10 mouse cellular contexts compared by ENCODE assay signal in the genomic region with DNA sequence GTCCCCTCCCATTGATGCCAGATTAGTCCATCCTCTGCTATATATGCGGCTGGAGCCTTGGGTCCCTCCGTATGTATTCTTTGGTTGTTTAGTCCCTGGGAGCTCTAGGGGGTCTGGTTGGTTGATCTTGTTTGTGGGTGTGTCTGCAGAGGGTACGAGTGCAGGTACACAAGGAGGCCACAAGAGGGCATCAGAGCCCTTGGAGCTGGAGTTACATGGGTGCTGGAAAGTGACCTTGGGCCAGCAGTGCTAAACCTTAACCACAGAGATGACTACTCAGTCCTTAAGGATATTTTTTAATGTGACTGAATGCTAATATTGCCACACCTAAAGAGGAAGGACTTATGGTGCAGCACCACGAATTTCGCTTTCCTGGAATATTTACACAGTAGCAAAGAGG. TPM values are rescaled to one million over a fixed set of nuclear protein-coding genes. Genes with fewer than 3 reads are reported as not detected.
DNase-seq lines count a peak whose midpoint lies in the region; ATAC-seq and TF ChIP-seq lines count a peak whose summit lies in the region.
"Had no signal": no experiment of that assay in that cellular context is flagged by ENCODE, and none has a peak within 500 bp of the region (broad histone marks: within the 10 kb centered on the region; RNA-seq: fewer than 3 reads in every experiment).

No protein-coding gene starts in this region.

- no peak overlapping the region for H3K9ac ChIP-seq in kidney, embryonic 16.5 days (replicated peaks; ENCODE audit: low read length)
- H3K9ac ChIP-seq in ES-Bruce4 (ENCODE audit: low read depth, poor library complexity, severe bottlenecking): no peak overlapping the region
- H3K9ac ChIP-seq in midbrain, embryonic 14.5 days (replicated peaks; ENCODE audit: low read length): no peak overlapping the region
- H3K9ac ChIP-seq: heart, embryonic 13.5 days; neural tube, embryonic 13.5 days had no signal

- WGBS in kidney, embryonic 16.5 days: 63% methylated on average over 5 of the region's 5 CpGs
- WGBS in midbrain, embryonic 14.5 days: 54% methylated on average over 5 of the region's 5 CpGs

- no peaks in the 10 kb centered on the region for H3K4me1 ChIP-seq in kidney, embryonic 16.5 days (ENCODE audit: insufficient read depth, low read length)
- H3K4me1 ChIP-seq in ES-Bruce4 (ENCODE audit: control insufficient read depth, insufficient read depth, low read length): no peaks in the 10 kb centered on the region
- H3K4me1 ChIP-seq in midbrain, embryonic 14.5 days (ENCODE audit: control insufficient read depth, insufficient read depth, low read length): no peaks in the 10 kb centered on the region
- H3K4me1 ChIP-seq: heart, embryonic 13.5 days; neural tube, embryonic 13.5 days had no signal

- peak; percentile 97 for TF ChIP-seq CTCF in ES-Bruce4 (IDR thresholded peaks at IDR 0.05; ENCODE audit: low read depth, low read length)

- no peak overlapping the region for H3K4me2 ChIP-seq in kidney, embryonic 16.5 days (replicated peaks; ENCODE audit: low read depth, low read length)
- H3K4me2 ChIP-seq in midbrain, embryonic 14.5 days (ENCODE audit: low read length): no peak overlapping the region
- H3K4me2 ChIP-seq: heart, embryonic 13.5 days; neural tube, embryonic 13.5 days had no signal

- no peak for TF ChIP-seq EP300 in ES-Bruce4 (IDR thresholded peaks at IDR 0.05; ENCODE audit: insufficient read depth, low read depth, low read length)

- TF ChIP-seq POLR2A in ES-Bruce4 (IDR thresholded peaks at IDR 0.05; ENCODE audit: insufficient read depth, low read length): no peak

- H3K36me3 ChIP-seq in kidney, embryonic 16.5 days (ENCODE audit: insufficient read depth, low read length): peaks cover 87% of the 10 kb centered on the region
- no peaks in the 10 kb centered on the region for H3K36me3 ChIP-seq in ES-Bruce4 (ENCODE audit: control insufficient read depth, insufficient read depth, low read length, poor library complexity, severe bottlenecking)
- H3K36me3 ChIP-seq in midbrain, embryonic 14.5 days (ENCODE audit: control insufficient read depth, insufficient read depth, low read length): no peaks in the 10 kb centered on the region

- no peak overlapping the region for H3K4me3 ChIP-seq in kidney, embryonic 16.5 days (ENCODE audit: low read length)
- H3K4me3 ChIP-seq in ES-Bruce4 (ENCODE audit: low read depth, low read length): no peak overlapping the region
- H3K4me3 ChIP-seq in midbrain, embryonic 14.5 days (replicated peaks; ENCODE audit: low read depth, low read length): no peak overlapping the region
- H3K4me3 ChIP-seq: heart, embryonic 13.5 days; neural tube, embryonic 13.5 days had no signal

- no peaks in the 10 kb centered on the region for H3K27me3 ChIP-seq in kidney, embryonic 16.5 days (ENCODE audit: insufficient read depth, low read length)
- no peaks in the 10 kb centered on the region for H3K27me3 ChIP-seq in ES-Bruce4 (ENCODE audit: control insufficient read depth, insufficient read depth, low read length, poor library complexity, severe bottlenecking)
- no peaks in the 10 kb centered on the region for H3K27me3 ChIP-seq in midbrain, embryonic 14.5 days (ENCODE audit: control insufficient read depth, insufficient read depth, low read length)
- H3K27me3 ChIP-seq: heart, embryonic 13.5 days; neural tube, embryonic 13.5 days had no signal

- DNase-seq in kidney, adult 18-20 months: peak; percentile 28
- peak; percentile 43 for DNase-seq in c-Kit-positive CD71-negative TER-119-negative erythroid progenitor cells, embryonic 14.5 days (ENCODE audit: low read depth)
- peak; percentile 33 for DNase-seq in lung, postnatal 36 days
- DNase-seq in left cerebral cortex, adult 11 months (ENCODE audit: low spot score): no peak
- DNase-seq in cerebellum, adult 11 months: no peak
- no peak for DNase-seq in midbrain, embryonic 14.5 days

- no peak for ATAC-seq in kidney, embryonic 16.5 days (ENCODE audit: low FRiP score, low TSS enrichment)
- ATAC-seq in midbrain, embryonic 14.5 days (ENCODE audit: low FRiP score, low TSS enrichment): no peak

- no peak overlapping the region for H3K27ac ChIP-seq in kidney, embryonic 16.5 days (ENCODE audit: low read length)
- no peak overlapping the region for H3K27ac ChIP-seq in ES-Bruce4 (ENCODE audit: insufficient read depth, low read length)
- no peak overlapping the region for H3K27ac ChIP-seq in midbrain, embryonic 14.5 days (replicated peaks; ENCODE audit: low read depth, low read length)
- H3K27ac ChIP-seq: heart, embryonic 13.5 days; neural tube, embryonic 13.5 days had no signal

- no peaks in the 10 kb centered on the region for H3K9me3 ChIP-seq in kidney, embryonic 16.5 days (ENCODE audit: low read length)
- H3K9me3 ChIP-seq in ES-Bruce4 (replicated peaks; ENCODE audit: control insufficient read depth, insufficient read depth, low read length, poor library complexity, severe bottlenecking): no peaks in the 10 kb centered on the region
- H3K9me3 ChIP-seq in midbrain, embryonic 14.5 days (ENCODE audit: control insufficient read depth, low read length): no peaks in the 10 kb centered on the region
- H3K9me3 ChIP-seq: heart, embryonic 13.5 days; neural tube, embryonic 13.5 days had no signal

RNA-seq across cellular contexts. Expression of gene Rab20, which starts 47.8 kb away (rescaled TPM):
- 30.6 and 37.3 TPM in 2 replicates for polyA plus RNA-seq in kidney, embryonic 16.5 days (2015; fragmentation: Nextera tagmentation; extraction: Ambion mirVana)
- 1.4 and 1.6 TPM in 2 replicates for polyA plus RNA-seq in ES-Bruce4 (2011; ENCODE audit: insufficient read depth, insufficient read length, low read depth, missing spikeins)
- 0.25 and 0.31 TPM in 2 replicates for polyA plus RNA-seq in midbrain, embryonic 14.5 days (2014; fragmentation: Nextera tagmentation; extraction: Ambion mirVana)

Comparison
In these comparisons a context has a peak if more than half of its experiments do, and no peak if none do; other contexts are left out.
1. DNase-seq: peak in kidney, adult 18-20 months (single experiment), c-Kit-positive CD71-negative TER-119-negative erythroid progenitor cells, embryonic 14.5 days (single experiment) and lung, postnatal 36 days (single experiment); none in left cerebral cortex, adult 11 months (single experiment), cerebellum, adult 11 months (single experiment) and midbrain, embryonic 14.5 days (single experiment).
2. RNA of gene Rab20, which starts 47.8 kb away (polyA plus RNA-seq): 30.6 to 37.3 TPM in kidney, embryonic 16.5 days; 1.4 to 1.6 TPM in ES-Bruce4 and 0.25 to 0.31 TPM in midbrain, embryonic 14.5 days; every median in the first group is over 10 times any median in the second.